Mouse (Mus musculus): ENCODE measurements around the gene Setmar. TPM values are rescaled to one million over a fixed set of nuclear protein-coding genes. Genes with fewer than 3 reads are reported as not detected.

Setmar gene
- polyA plus RNA-seq, 1 experiment from 2014 or later: 5.6 TPM

GRCm38 (mm10) chr6:108114971-108115370 lies 50.1 kb downstream of the Setmar start:
- H3K36me3 ChIP-seq: no peaks in the 10 kb centered on the region
- ATAC-seq (ENCODE audit: insufficient number of reproducible peaks, low FRiP score): no peak
- no peak overlapping the region for H3K4me3 ChIP-seq
- no peak overlapping the region for H3K9ac ChIP-seq
- 98% methylated on average over 1 of the region's 1 CpGs for WGBS
- H3K4me2 ChIP-seq: no peak overlapping the region
- H3K27ac ChIP-seq (ENCODE audit: poor library complexity, severe bottlenecking): no peak overlapping the region
- no peaks in the 10 kb centered on the region for H3K9me3 ChIP-seq (replicated peaks)
- no peaks in the 10 kb centered on the region for H3K27me3 ChIP-seq (replicated peaks)
- peaks cover 26% of the 10 kb centered on the region for H3K4me1 ChIP-seq (replicated peaks)

GRCm38 (mm10) chr6:108117881-108118280 lies 53.0 kb downstream of the Setmar start:
- ATAC-seq (ENCODE audit: insufficient number of reproducible peaks, low FRiP score): no peak
- 89% methylated on average over 6 of the region's 6 CpGs for WGBS

GRCm38 (mm10) chr6:108125474-108125873 lies 60.6 kb downstream of the Setmar start:
- Histone ChIP-seq H3K4me2 (no peak overlapping the region), H3K9me3 (replicated peaks) (no peaks in the 10 kb centered on the region; the same call in 1 of the 2 replicates), H3K27ac (ENCODE audit: poor library complexity, severe bottlenecking) (no peak overlapping the region), H3K9ac (no peak overlapping the region), H3K36me3 (0 out of 2 replicates have a peak, but pooled peaks cover 2% of the 10 kb centered on the region), H3K4me1 (replicated peaks) (0 out of 2 replicates have a peak, but pooled peaks cover 2% of the 10 kb centered on the region), H3K4me3 (no peak overlapping the region), H3K27me3 (replicated peaks) (no peaks in the 10 kb centered on the region)
- 84% methylated on average over 1 of the region's 1 CpGs for WGBS
- ATAC-seq (ENCODE audit: insufficient number of reproducible peaks, low FRiP score): no peak

More at GRCm38 (mm10) chr6:108117881-108118280, 53.0 kb downstream of the Setmar start:
- H3K36me3 ChIP-seq: 0 out of 2 replicates have a peak, but pooled peaks cover 2% of the 10 kb centered on the region
- no peak overlapping the region for H3K27ac ChIP-seq (ENCODE audit: poor library complexity, severe bottlenecking)
- H3K4me1 ChIP-seq (replicated peaks): no peaks in the 10 kb centered on the region
- no peak overlapping the region for H3K4me3 ChIP-seq
- no peaks in the 10 kb centered on the region; the same call in 1 of the 2 replicates for H3K9me3 ChIP-seq (replicated peaks)
- H3K9ac ChIP-seq: no peak overlapping the region
- H3K27me3 ChIP-seq (replicated peaks): no peaks in the 10 kb centered on the region
- no peak overlapping the region for H3K4me2 ChIP-seq

- no peak overlapping the region for H3K4me2 ChIP-seq
- ATAC-seq (ENCODE audit: insufficient number of reproducible peaks, low FRiP score): no peak
- no peaks in the 10 kb centered on the region for H3K36me3 ChIP-seq
- no peak overlapping the region for H3K27ac ChIP-seq (ENCODE audit: poor library complexity, severe bottlenecking)
- H3K4me1 ChIP-seq (replicated peaks): peaks cover 2% of the 10 kb centered on the region; the same call in 1 of the 2 replicates
- no peak overlapping the region for H3K9ac ChIP-seq
- no peaks in the 10 kb centered on the region for H3K27me3 ChIP-seq (replicated peaks)
- 83% methylated on average over 3 of the region's 3 CpGs for WGBS
- no peak overlapping the region for H3K4me3 ChIP-seq
- H3K9me3 ChIP-seq (replicated peaks): no peaks in the 10 kb centered on the region
These were observed 61.8 kb downstream of the Setmar start for GRCm38 (mm10) chr6:108126631-108127030.

Other genes with a start within 250 kb of the Setmar start
- gene Sumf1, start 120.5 kb downstream of the Setmar start, polyA plus RNA-seq (2016; fragmentation: Nextera tagmentation; extraction: Ambion mirVana): 24.6 and 25.2 TPM in 2 replicates
- gene Itpr1, start 148.1 kb downstream of the Setmar start, polyA plus RNA-seq (2016; fragmentation: Nextera tagmentation; extraction: Ambion mirVana): 22.0 and 22.7 TPM in 2 replicates

Measured in heart, embryonic 12.5 days (tissue).